Mouse (Mus musculus) gastrocnemius, postnatal 14 days (tissue): ENCODE data around the gene Gipc1. TPM values are rescaled to one million over a fixed set of nuclear protein-coding genes. Genes with fewer than 3 reads are reported as not detected.

ENCODE experiments used
- DNase-seq: peaks from one replicate; pipeline ENCODE4 v3.0.0; 2021; ENCODE audit warnings: mixed read lengths
- intact Hi-C: fragments of 180-260 bp; cut with DNase I; formaldehyde crosslinking; loops from one replicate; pipeline ENCODE4 v1.15.1; 2025; ENCODE audit warnings: low total_unique reads
- total RNA-seq, 2 experiments: library from RNA; stranded (reverse); gene quantifications; 2 replicates each; pipeline ENCODE4 v1.2.3; 2021

Gipc1 gene
- total RNA-seq, 2 experiments from 2014 or later, result 25.4 to 26.6 TPM

DNA sequence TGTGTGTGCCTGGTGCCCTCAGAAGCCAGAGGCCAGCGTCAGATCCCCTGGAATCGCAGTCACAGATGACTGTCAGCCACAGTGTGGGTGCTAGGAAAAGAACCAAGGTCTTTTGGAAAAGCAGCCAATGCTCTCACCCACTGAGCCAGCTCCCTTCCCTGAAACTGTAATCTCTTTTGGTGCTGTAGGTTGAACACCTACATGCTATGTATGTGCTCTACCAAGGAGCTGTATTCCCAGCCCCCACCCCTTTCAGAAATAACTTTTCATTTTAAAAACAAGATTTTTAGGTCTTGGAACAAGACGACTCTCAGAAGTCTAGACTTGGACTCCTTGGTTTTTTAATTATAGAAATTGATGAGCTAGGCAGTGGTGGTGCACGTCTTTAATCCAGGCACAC lies 50.9 kb downstream of the Gipc1 start:
- intact Hi-C loops, result no loop called here
- no peak for DNase-seq

DNA sequence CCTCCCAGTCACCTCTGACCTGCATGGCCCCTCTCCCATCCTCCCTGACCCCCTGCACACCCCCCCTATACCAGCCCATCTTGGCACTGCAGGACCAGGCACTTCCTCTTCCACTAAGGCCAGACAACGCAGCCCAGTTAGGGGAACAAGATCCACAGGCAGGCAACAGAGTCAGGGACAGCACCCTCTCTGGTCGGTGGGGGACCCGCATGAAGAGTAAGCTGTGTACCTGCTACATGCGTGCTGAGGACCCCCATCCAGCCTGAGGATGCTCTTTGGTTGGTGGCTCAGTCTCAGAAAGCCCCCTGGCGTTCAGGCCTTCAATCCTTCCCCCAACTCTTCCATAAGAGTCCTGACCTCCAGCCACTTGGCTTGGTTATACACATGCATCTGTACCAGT lies 53.9 kb downstream of the Gipc1 start:
- no peak for DNase-seq
- intact Hi-C loops, result no loop called here

DNA sequence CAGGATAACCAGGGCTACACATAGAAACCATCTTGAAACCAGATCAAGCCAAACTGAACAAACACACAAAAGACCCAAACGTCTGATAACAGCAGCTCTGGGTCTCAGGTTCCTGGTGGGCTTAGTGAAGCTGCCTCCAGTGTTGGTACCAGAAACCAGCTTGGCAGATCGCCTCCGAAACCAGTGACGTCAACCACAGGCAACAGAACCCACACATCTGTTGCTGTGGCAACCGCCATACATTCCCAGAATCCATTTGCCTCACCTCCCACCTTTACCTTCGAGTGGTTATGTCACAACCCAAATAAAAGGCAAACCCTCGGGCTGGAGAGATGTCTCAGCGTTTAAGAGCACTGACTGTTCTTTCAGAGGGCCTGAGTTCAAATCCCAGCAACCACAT lies 55.1 kb downstream of the Gipc1 start:
- intact Hi-C loops, result no loop called here
- DNase-seq, result no peak

Other genes with a start within 250 kb of the Gipc1 start
- 10 to 100 TPM; 36.4 to 41.2 TPM for gene Scoc, start 194.3 kb upstream of the Gipc1 start, total RNA-seq
- gene Olfr370, start 116.9 kb upstream of the Gipc1 start, total RNA-seq, result not detected
- 100 to 1,000 TPM; 439 to 462 TPM for gene Ndufb7, start 86.0 kb upstream of the Gipc1 start, total RNA-seq
- gene Tecr, start 44.7 kb upstream of the Gipc1 start, total RNA-seq, result 100 to 1,000 TPM; 474 to 504 TPM
- 1 to 10 TPM; 7.0 to 7.4 TPM for gene Dnajb1, start 44.5 kb upstream of the Gipc1 start, total RNA-seq
- gene Ptger1, start 14.0 kb downstream of the Gipc1 start, total RNA-seq, result under 1 TPM; 0.13 to 0.49 TPM
- gene Pkn1, start 46.5 kb downstream of the Gipc1 start, total RNA-seq, result 10 to 100 TPM; 52.5 to 52.6 TPM
- gene Ddx39, start 62.5 kb downstream of the Gipc1 start, total RNA-seq, result 10 to 100 TPM; 11.0 to 14.7 TPM
- 10 to 100 TPM; 31.6 to 40.0 TPM for gene Adgre5, start 88.6 kb downstream of the Gipc1 start, total RNA-seq
- 10 to 100 TPM; 16.2 to 17.2 TPM for gene Adgrl1, start 247.4 kb downstream of the Gipc1 start, total RNA-seq